Mouse (Mus musculus): Measurements from ENCODE around the gene Tgif2. TPM values are rescaled to one million over a fixed set of nuclear protein-coding genes. Genes with fewer than 3 reads are reported as not detected.

Tgif2 gene
- total and polyA plus RNA-seq, 3 experiments, result 16.9 to 43.3 TPM; not detected in 1

GRCm38 (mm10) chr2:156888490-156888889 lies 48.7 kb downstream of the Tgif2 start:
- TF ChIP-seq GABPA (IDR thresholded peaks at IDR 0.05; ENCODE audit: low read depth, low read length) (no peak), ETS1 (IDR thresholded peaks at IDR 0.05; ENCODE audit: low read depth, low read length) (no peak), SMC3 (IDR thresholded peaks at IDR 0.05; ENCODE audit: low read depth, low read length) (no peak), MAFK (IDR thresholded peaks at IDR 0.05; ENCODE audit: borderline replicate concordance, low read depth, low read length) (no peak), ZKSCAN1 (IDR thresholded peaks at IDR 0.05; ENCODE audit: low read depth, low read length) (no peak), CHD1 (IDR thresholded peaks at IDR 0.05; ENCODE audit: low read depth, low read length) (no peak), BHLHE40 (IDR thresholded peaks at IDR 0.05; ENCODE audit: borderline replicate concordance, low read depth, low read length) (no peak), NRF1 (IDR thresholded peaks at IDR 0.05; ENCODE audit: insufficient read depth, low read depth, low read length, poor library complexity, severe bottlenecking) (no peak), TAL1 (IDR thresholded peaks at IDR 0.05; ENCODE audit: low read length) (no peak), E2F4 (IDR thresholded peaks at IDR 0.05; ENCODE audit: borderline replicate concordance, low read depth, low read length) (no peak), ZC3H11A (IDR thresholded peaks at IDR 0.05; ENCODE audit: low read depth, low read length) (no peak), ZNF384 (IDR thresholded peaks at IDR 0.05; ENCODE audit: low read depth, low read length) (no peak), KAT2A (conservative IDR thresholded peaks at IDR 0.05; ENCODE audit: low read depth, low read length) (no peak), MXI1 (IDR thresholded peaks at IDR 0.05; ENCODE audit: low read depth, low read length) (no peak), JUND (IDR thresholded peaks at IDR 0.05; ENCODE audit: low read depth, low read length) (no peak), MYC (IDR thresholded peaks at IDR 0.05; ENCODE audit: low read depth, low read length) (no peak), EP300 (IDR thresholded peaks at IDR 0.05; ENCODE audit: low read depth in 1 of 2, low read length in 2 of 2) (no peak), CHD2 (IDR thresholded peaks at IDR 0.05; ENCODE audit: low read length) (no peak), POLR2AphosphoS5 (IDR thresholded peaks at IDR 0.05; ENCODE audit: borderline replicate concordance, low read depth, low read length) (no peak), TCF12 (IDR thresholded peaks at IDR 0.05; ENCODE audit: low read depth, low read length) (no peak)
- no peak for DNase-seq (ENCODE audit: low read depth, low spot score)
- H3K27me3 ChIP-seq (ENCODE audit: control insufficient read depth in 1 of 2, insufficient read depth in 2 of 2, low read length in 2 of 2), result no peaks in the 10 kb centered on the region
- H3K79me2 ChIP-seq (ENCODE audit: control insufficient read depth, insufficient read depth, low read length, poor library complexity), result no peaks in the 10 kb centered on the region
- peaks cover 0 to 29% of the 10 kb centered on the region in 2 experiments; a peak in 3 of 4 replicates for H3K4me1 ChIP-seq (ENCODE audit: control insufficient read depth in 1 of 2, insufficient read depth in 2 of 2, low read length in 2 of 2)
- no peak overlapping the region for H3K27ac ChIP-seq (ENCODE audit: control insufficient read depth, low read depth, low read length)
- no peaks in the 10 kb centered on the region for H3K9me3 ChIP-seq (replicated peaks; ENCODE audit: insufficient read depth, low read length)
- H3K36me3 ChIP-seq (ENCODE audit: control insufficient read depth in 1 of 2, insufficient read depth in 2 of 2, low read length in 2 of 2), result peaks cover 0 to 7% of the 10 kb centered on the region in 2 experiments; a peak in 2 of 4 replicates
- no peak overlapping the region for H3K9ac ChIP-seq (ENCODE audit: control insufficient read depth, low read depth, low read length, poor library complexity, severe bottlenecking)
- no peak overlapping the region for H3K4me3 ChIP-seq (ENCODE audit: control insufficient read depth in 1 of 2, insufficient read depth in 1 of 2, low read depth in 2 of 2, low read length in 2 of 2)

GRCm38 (mm10) chr2:156892240-156892639 lies 52.4 kb downstream of the Tgif2 start:
- TF ChIP-seq MAFK (IDR thresholded peaks at IDR 0.05; ENCODE audit: borderline replicate concordance, low read depth, low read length) (no peak), JUND (IDR thresholded peaks at IDR 0.05; ENCODE audit: low read depth, low read length) (peak; percentile 73; the same call in 1 of the 2 replicates)
- Histone ChIP-seq H3K27ac (ENCODE audit: control insufficient read depth, low read depth, low read length) (no peak overlapping the region), H3K36me3 (ENCODE audit: control insufficient read depth in 1 of 2, insufficient read depth in 2 of 2, low read length in 2 of 2) (peaks cover 0 to 8% of the 10 kb centered on the region in 2 experiments; a peak in 2 of 4 replicates), H3K79me2 (ENCODE audit: control insufficient read depth, insufficient read depth, low read length, poor library complexity) (no peaks in the 10 kb centered on the region), H3K4me3 (ENCODE audit: control insufficient read depth in 1 of 2, insufficient read depth in 1 of 2, low read depth in 2 of 2, low read length in 2 of 2) (no peak overlapping the region), H3K4me1 (ENCODE audit: control insufficient read depth in 1 of 2, insufficient read depth in 2 of 2, low read length in 2 of 2) (peaks cover 0 to 12% of the 10 kb centered on the region in 2 experiments; a peak in 2 of 4 replicates), H3K9me3 (replicated peaks; ENCODE audit: insufficient read depth, low read length) (no peaks in the 10 kb centered on the region), H3K27me3 (ENCODE audit: control insufficient read depth in 1 of 2, insufficient read depth in 2 of 2, low read length in 2 of 2) (no peaks in the 10 kb centered on the region), H3K9ac (ENCODE audit: control insufficient read depth, low read depth, low read length, poor library complexity, severe bottlenecking) (no peak overlapping the region)
- no peak for DNase-seq (ENCODE audit: low read depth, low spot score)
